Mouse (Mus musculus) cortical plate, adult 2 months (tissue): ENCODE results near the gene Mfap1b.

Experiments used
- CTCF ChIP-seq: fragments of 200-500 bp; IDR thresholded peaks from 2 replicates; pipeline ENCODE4 v1.5.1; 2011; ENCODE audit warnings: mild to moderate bottlenecking, control low read depth, low read length; ENCODE audit not compliant: insufficient read depth; ENCODE audit errors: extremely low read depth
- POLR2A ChIP-seq: fragments of 200-500 bp; IDR thresholded peaks from 2 replicates; pipeline ENCODE4 v1.6.1; 2011; ENCODE audit warnings: mild to moderate bottlenecking, low read length, control low read depth; ENCODE audit not compliant: insufficient read depth; ENCODE audit errors: extremely low read depth

- TF ChIP-seq POLR2A (no peak), CTCF (no peak)
Observed at GRCm38 (mm10) chr2:121414139-121414685, 59.7 kb downstream of the Mfap1b start.
